Mouse (Mus musculus): Measurements from ENCODE around the gene Apold1. TPM values are rescaled to one million over a fixed set of nuclear protein-coding genes. Genes with fewer than 3 reads are reported as not detected.

Apold1 gene
- polyA plus RNA-seq, 1 experiment from 2014 or later: 4.3 TPM

DNA sequence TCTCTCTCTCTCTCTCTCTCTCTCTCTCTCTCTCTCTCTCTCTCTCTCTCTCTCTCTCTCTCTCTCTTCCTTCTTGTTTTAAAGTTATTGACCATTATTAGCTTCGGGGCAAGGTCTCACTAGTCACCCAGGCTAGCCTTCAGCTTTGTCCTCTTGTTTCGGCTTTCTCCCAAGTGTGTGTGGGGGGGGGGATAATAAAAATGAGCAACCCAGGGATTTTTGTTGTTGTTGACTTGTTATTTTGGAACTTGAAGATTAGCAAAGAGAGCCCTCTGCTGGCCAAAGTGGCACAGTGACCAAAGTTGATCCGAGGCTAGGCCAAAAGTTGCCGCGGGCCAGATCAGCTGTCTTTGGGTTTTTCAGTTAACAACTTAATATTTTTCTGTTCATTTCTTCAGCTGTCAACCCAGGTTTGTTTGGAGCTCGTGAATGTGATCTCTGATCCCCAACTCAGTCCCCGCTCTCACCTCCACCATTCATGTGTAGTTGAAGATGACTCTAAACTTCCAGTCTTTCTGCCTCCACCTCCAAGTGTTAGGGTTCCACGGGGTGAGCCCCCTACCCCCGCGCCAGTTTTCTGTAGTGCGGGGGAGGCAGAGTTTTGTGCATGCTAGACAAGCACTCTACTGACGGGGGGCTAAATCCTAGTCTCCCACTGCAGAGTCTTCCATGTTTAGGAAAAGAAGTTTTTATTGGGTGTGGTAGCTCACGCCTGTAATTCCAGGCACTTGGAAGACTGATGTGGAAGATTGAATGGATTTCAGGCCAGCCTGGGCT, 34.0 kb upstream of the Apold1 start:
- Histone ChIP-seq H3K27me3 (ENCODE audit: control insufficient read depth, insufficient read depth, low read length) (no peaks in the 10 kb centered on the region), H3K4me2 (no peak overlapping the region), H3K4me1 (ENCODE audit: control insufficient read depth, insufficient read depth, low read length) (peaks cover 10% of the 10 kb centered on the region; the same call in 1 of the 2 replicates), H3K9me3 (replicated peaks; ENCODE audit: control insufficient read depth, low read length) (no peaks in the 10 kb centered on the region), H3K27ac (ENCODE audit: low read depth, low read length) (no peak overlapping the region), H3K36me3 (ENCODE audit: control insufficient read depth, insufficient read depth, low read length) (no peaks in the 10 kb centered on the region), H3K9ac (ENCODE audit: low read depth, low read length) (no peak overlapping the region), H3K4me3 (ENCODE audit: low read depth, low read length) (no peak overlapping the region)
- ATAC-seq (replicated peaks; ENCODE audit: insufficient number of reproducible peaks, low FRiP score, low TSS enrichment): no peak
- 40% methylated on average over 13 of the region's 13 CpGs for WGBS (ENCODE audit: insufficient replicate concordance)

DNA sequence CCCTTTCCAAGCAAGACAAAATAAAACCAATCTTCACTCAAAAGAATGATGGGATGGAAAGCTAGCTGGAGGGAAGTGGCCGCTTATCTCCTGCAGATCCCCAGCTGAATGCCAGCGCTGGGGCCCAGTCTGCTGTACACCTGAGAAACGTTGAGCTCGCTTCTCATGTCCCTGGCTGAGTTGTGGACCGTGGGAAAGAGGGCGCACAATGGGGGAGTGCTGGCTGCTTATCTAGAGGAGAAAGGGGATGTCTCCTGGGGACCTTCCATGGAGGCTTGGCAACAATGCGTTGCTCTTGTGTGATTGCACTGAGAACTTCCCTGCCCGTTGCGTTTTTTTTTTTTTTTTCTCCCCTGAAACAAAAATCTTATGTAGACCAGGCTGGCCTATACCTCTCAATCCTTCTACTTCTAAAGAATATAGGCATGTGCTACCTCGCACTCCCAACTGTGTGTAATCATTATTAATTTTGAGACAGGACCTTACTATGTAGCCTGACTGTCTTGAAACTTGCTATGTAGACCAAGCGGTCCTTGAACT, 32.9 kb upstream of the Apold1 start:
- ATAC-seq (replicated peaks; ENCODE audit: insufficient number of reproducible peaks, low FRiP score, low TSS enrichment): no peak
- Histone ChIP-seq H3K4me2 (no peak overlapping the region), H3K4me3 (ENCODE audit: low read depth, low read length) (no peak overlapping the region), H3K36me3 (ENCODE audit: control insufficient read depth, insufficient read depth, low read length) (no peaks in the 10 kb centered on the region), H3K9ac (ENCODE audit: low read depth, low read length) (no peak overlapping the region), H3K9me3 (replicated peaks; ENCODE audit: control insufficient read depth, low read length) (no peaks in the 10 kb centered on the region), H3K27me3 (ENCODE audit: control insufficient read depth, insufficient read depth, low read length) (no peaks in the 10 kb centered on the region), H3K4me1 (ENCODE audit: control insufficient read depth, insufficient read depth, low read length) (peaks cover 3% of the 10 kb centered on the region; the same call in 1 of the 2 replicates), H3K27ac (ENCODE audit: low read depth, low read length) (no peak overlapping the region)
- 45% methylated on average over 11 of the region's 11 CpGs for WGBS (ENCODE audit: insufficient replicate concordance)

DNA sequence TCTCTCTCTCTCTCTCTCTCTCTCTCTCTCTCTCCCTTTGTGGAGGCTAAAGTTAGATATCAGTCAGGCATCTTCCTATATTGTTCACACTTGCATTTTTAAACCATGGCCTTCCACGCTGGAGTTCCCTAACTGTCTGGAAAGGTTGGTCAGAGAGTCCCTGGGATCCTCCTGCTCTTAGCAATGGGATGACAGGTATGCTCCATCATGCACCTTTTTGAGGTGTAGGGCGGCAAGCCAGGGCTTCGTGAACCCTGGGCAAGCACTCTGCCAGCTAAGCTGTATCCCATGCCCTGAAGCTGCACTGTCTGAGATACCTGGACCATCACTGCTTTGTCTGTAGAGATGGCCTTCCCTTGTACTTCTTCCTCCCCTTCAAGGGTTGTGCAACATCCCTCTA, 32.3 kb upstream of the Apold1 start:
- 97% methylated on average over 3 of the region's 3 CpGs for whole genome bisulfite sequencing (ENCODE audit: insufficient replicate concordance)
- ATAC-seq (replicated peaks; ENCODE audit: insufficient number of reproducible peaks, low FRiP score, low TSS enrichment): no peak
- Histone ChIP-seq H3K27me3 (ENCODE audit: control insufficient read depth, insufficient read depth, low read length) (no peaks in the 10 kb centered on the region), H3K4me1 (ENCODE audit: control insufficient read depth, insufficient read depth, low read length) (peaks cover 3% of the 10 kb centered on the region; the same call in 1 of the 2 replicates), H3K4me3 (ENCODE audit: low read depth, low read length) (no peak overlapping the region), H3K9me3 (replicated peaks; ENCODE audit: control insufficient read depth, low read length) (no peaks in the 10 kb centered on the region), H3K27ac (ENCODE audit: low read depth, low read length) (no peak overlapping the region), H3K9ac (ENCODE audit: low read depth, low read length) (no peak overlapping the region), H3K36me3 (ENCODE audit: control insufficient read depth, insufficient read depth, low read length) (no peaks in the 10 kb centered on the region), H3K4me2 (no peak overlapping the region)

DNA sequence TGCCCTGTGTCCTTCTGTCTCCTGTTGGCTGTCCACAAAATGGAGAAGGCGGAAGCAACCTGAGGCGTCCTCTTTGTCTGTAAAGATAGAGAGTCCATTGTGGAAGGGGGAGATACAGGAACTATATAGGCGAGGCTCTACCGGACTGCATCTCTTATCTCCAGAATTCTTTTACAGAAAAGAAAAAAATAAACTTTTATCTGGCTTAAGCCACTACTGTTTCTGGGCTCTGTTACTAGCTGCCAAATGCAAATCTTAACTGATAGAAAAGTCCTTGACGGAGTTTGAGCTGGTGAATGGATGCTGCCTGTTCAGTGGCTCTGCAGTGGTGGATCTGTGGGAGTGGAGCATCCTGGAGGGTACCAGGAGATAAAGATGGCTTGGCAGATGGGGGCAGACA, 30.2 kb upstream of the Apold1 start:
- H3K9ac ChIP-seq (ENCODE audit: low read depth, low read length): no peak overlapping the region
- no peaks in the 10 kb centered on the region for H3K27me3 ChIP-seq (ENCODE audit: control insufficient read depth, insufficient read depth, low read length)
- no peaks in the 10 kb centered on the region for H3K36me3 ChIP-seq (ENCODE audit: control insufficient read depth, insufficient read depth, low read length)
- H3K4me1 ChIP-seq (ENCODE audit: control insufficient read depth, insufficient read depth, low read length): peaks cover 3% of the 10 kb centered on the region; the same call in 1 of the 2 replicates
- H3K27ac ChIP-seq (ENCODE audit: low read depth, low read length): no peak overlapping the region
- no peak; the same call in 1 of the 2 replicates for ATAC-seq (replicated peaks; ENCODE audit: insufficient number of reproducible peaks, low FRiP score, low TSS enrichment)
- H3K4me3 ChIP-seq (ENCODE audit: low read depth, low read length): no peak overlapping the region
- no peaks in the 10 kb centered on the region for H3K9me3 ChIP-seq (replicated peaks; ENCODE audit: control insufficient read depth, low read length)
- WGBS (ENCODE audit: insufficient replicate concordance): 39% methylated on average over 5 of the region's 5 CpGs
- H3K4me2 ChIP-seq: no peak overlapping the region

DNA sequence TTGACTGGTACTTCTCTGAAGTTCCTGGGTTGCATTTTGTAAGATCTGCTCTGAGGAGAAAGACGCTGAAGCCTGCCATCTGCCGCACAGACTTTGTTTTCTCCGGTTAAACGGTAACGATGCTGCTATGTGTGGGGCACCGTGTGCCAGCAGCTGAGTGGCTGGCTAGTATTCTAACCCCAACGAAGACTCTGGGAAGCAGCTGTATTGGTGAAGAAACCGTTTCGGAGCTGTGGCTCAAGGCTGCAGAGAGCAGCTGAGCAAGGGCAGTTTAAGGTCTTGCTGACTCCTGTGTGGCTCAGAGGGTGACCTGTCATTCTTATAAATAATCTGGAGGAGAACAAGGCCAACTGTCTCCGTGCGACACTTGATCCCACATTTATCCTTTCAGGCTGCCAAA, 27.5 kb upstream of the Apold1 start:
- 76% methylated on average over 11 of the region's 11 CpGs for WGBS (ENCODE audit: insufficient replicate concordance)
- ATAC-seq (replicated peaks; ENCODE audit: insufficient number of reproducible peaks, low FRiP score, low TSS enrichment): no peak

DNA sequence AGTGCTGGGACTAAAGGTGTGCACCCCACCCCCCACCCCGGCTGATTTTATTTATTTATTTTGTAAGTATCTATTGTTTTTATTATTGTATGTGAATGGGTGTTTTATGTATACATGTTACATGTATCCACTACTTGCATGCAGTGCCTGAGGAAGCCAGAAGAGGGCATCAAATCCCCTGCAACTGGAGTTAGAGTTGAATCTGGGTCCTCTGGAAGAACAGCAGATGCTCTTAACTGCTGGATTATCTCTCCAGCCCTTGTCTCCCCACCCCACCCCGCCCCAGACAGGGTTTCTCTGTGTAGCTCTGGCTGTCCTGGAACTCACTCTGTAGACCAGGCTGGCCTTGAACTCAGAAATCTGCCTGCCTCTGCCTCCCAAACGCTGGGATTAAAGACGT, 25.1 kb upstream of the Apold1 start:
- WGBS (ENCODE audit: insufficient replicate concordance): 72% methylated on average over 4 of the region's 4 CpGs
- H3K4me2 ChIP-seq: no peak overlapping the region
- no peak overlapping the region for H3K9ac ChIP-seq (ENCODE audit: low read depth, low read length)
- H3K4me3 ChIP-seq (ENCODE audit: low read depth, low read length): no peak overlapping the region
- H3K36me3 ChIP-seq (ENCODE audit: control insufficient read depth, insufficient read depth, low read length): no peaks in the 10 kb centered on the region
- no peaks in the 10 kb centered on the region for H3K9me3 ChIP-seq (replicated peaks; ENCODE audit: control insufficient read depth, low read length)
- no peaks in the 10 kb centered on the region for H3K4me1 ChIP-seq (ENCODE audit: control insufficient read depth, insufficient read depth, low read length)
- H3K27me3 ChIP-seq (ENCODE audit: control insufficient read depth, insufficient read depth, low read length): no peaks in the 10 kb centered on the region
- no peak for ATAC-seq (replicated peaks; ENCODE audit: insufficient number of reproducible peaks, low FRiP score, low TSS enrichment)
- no peak overlapping the region for H3K27ac ChIP-seq (ENCODE audit: low read depth, low read length)

More for the DNA sequence above, 27.5 kb upstream of the Apold1 start:
- no peak overlapping the region for H3K9ac ChIP-seq (ENCODE audit: low read depth, low read length)
- no peak overlapping the region for H3K4me2 ChIP-seq
- H3K27me3 ChIP-seq (ENCODE audit: control insufficient read depth, insufficient read depth, low read length): no peaks in the 10 kb centered on the region
- H3K36me3 ChIP-seq (ENCODE audit: control insufficient read depth, insufficient read depth, low read length): no peaks in the 10 kb centered on the region
- no peaks in the 10 kb centered on the region for H3K9me3 ChIP-seq (replicated peaks; ENCODE audit: control insufficient read depth, low read length)
- no peak overlapping the region for H3K4me3 ChIP-seq (ENCODE audit: low read depth, low read length)
- no peaks in the 10 kb centered on the region for H3K4me1 ChIP-seq (ENCODE audit: control insufficient read depth, insufficient read depth, low read length)
- no peak overlapping the region for H3K27ac ChIP-seq (ENCODE audit: low read depth, low read length)

DNA sequence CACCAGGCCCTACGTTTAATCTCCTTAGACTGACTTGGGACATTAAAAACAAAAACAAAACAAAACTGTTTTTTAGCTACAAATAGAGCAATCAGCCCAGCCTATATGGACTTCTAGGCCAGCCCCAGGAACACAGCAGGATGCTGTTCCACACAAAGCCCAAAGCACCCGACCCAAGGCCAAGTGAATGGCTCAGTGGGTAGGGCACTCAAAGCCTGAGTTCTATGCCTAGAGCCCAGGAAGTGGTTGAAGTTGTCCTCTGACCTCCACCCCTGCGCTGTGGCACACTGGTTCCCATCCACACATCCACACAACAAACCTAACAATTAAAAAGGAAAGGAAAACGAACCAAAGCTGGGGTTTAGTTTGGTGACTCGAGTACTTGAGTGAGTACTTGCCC, 20.2 kb upstream of the Apold1 start:
- H3K4me1 ChIP-seq (ENCODE audit: control insufficient read depth, insufficient read depth, low read length): no peaks in the 10 kb centered on the region
- no peaks in the 10 kb centered on the region for H3K36me3 ChIP-seq (ENCODE audit: control insufficient read depth, insufficient read depth, low read length)
- no peak overlapping the region for H3K4me3 ChIP-seq (ENCODE audit: low read depth, low read length)
- H3K27ac ChIP-seq (ENCODE audit: low read depth, low read length): no peak overlapping the region
- 62% methylated on average over 5 of the region's 5 CpGs for WGBS (ENCODE audit: insufficient replicate concordance)
- H3K4me2 ChIP-seq: no peak overlapping the region
- no peak overlapping the region for H3K9ac ChIP-seq (ENCODE audit: low read depth, low read length)
- no peak for ATAC-seq (replicated peaks; ENCODE audit: insufficient number of reproducible peaks, low FRiP score, low TSS enrichment)
- H3K9me3 ChIP-seq (replicated peaks; ENCODE audit: control insufficient read depth, low read length): no peaks in the 10 kb centered on the region
- H3K27me3 ChIP-seq (ENCODE audit: control insufficient read depth, insufficient read depth, low read length): no peaks in the 10 kb centered on the region

DNA sequence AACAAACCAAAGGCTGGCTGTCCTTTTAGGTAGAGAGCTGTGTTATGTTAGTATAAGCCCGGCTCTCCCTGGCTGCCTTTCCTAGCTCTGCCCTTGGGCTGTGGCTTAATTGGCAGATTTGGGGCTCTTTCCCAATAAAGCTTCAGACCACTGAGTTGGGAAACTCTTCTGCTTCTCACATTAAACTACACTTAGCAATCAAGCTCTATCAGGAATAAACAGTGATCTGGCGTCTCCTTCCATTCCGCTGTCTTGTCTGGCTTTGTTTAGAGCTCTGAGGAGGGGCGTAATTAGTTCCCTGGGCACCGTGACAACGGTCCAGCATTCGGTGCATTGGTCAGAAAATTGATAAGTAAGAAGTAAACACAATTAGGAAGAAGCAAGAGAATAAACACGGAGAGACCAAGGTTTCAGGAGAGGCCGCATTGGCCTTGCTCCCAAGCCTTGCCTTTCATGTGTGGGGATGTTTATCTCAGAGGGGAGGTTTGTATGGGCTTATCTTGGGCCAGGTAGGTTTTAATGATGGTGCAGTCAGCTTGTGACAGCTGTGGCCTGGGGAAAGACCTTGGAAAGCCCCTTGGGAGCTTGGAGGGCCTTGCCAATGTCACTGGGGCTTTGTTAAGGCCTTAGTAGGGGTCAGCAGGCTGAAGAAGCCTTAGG, 19.5 kb upstream of the Apold1 start:
- no peak overlapping the region for H3K27ac ChIP-seq (ENCODE audit: low read depth, low read length)
- H3K4me1 ChIP-seq (ENCODE audit: control insufficient read depth, insufficient read depth, low read length): no peaks in the 10 kb centered on the region
- H3K9ac ChIP-seq (ENCODE audit: low read depth, low read length): no peak overlapping the region
- no peaks in the 10 kb centered on the region for H3K27me3 ChIP-seq (ENCODE audit: control insufficient read depth, insufficient read depth, low read length)
- no peaks in the 10 kb centered on the region for H3K36me3 ChIP-seq (ENCODE audit: control insufficient read depth, insufficient read depth, low read length)
- no peak for ATAC-seq (replicated peaks; ENCODE audit: insufficient number of reproducible peaks, low FRiP score, low TSS enrichment)
- no peak overlapping the region for H3K4me3 ChIP-seq (ENCODE audit: low read depth, low read length)
- no peaks in the 10 kb centered on the region for H3K9me3 ChIP-seq (replicated peaks; ENCODE audit: control insufficient read depth, low read length)
- WGBS (ENCODE audit: insufficient replicate concordance): 66% methylated on average over 9 of the region's 9 CpGs
- no peak overlapping the region for H3K4me2 ChIP-seq

Data from heart, embryonic 11.5 days (tissue).